8 mouse cellular contexts compared by ENCODE assay signal in genomic region chr2:60082984-60083636, GRCm38 (mm10).
DNase-seq lines count a peak whose midpoint lies in the region.

No protein-coding gene starts in this region.

- H3K9me3 ChIP-seq in heart, embryonic 10.5 days, result no peaks in the 10 kb centered on the region

- no peak overlapping the region for H3K27ac ChIP-seq in heart, embryonic 10.5 days

- H3K4me1 ChIP-seq in heart, embryonic 10.5 days, result peaks cover 32% of the 10 kb centered on the region

- H3K36me3 ChIP-seq in heart, embryonic 10.5 days, result no peaks in the 10 kb centered on the region

- peak; percentile 95 for DNase-seq in heart, adult 11 months
- no peak for DNase-seq in heart, embryonic 10.5 days (ENCODE audit: low spot score)
- peak; percentile 19 for DNase-seq in 3T3-L1 (ENCODE audit: low read depth, low spot score)
- DNase-seq in ZHBTc4 (ENCODE audit: low read depth, low spot score), result peak; percentile 36
- peak; percentile 65 for DNase-seq in kidney, postnatal 14 days
- no peak for DNase-seq in testis, postnatal 10 days (ENCODE audit: low spot score)
- DNase-seq in T-cell, adult 2 months (ENCODE audit: low spot score), result no peak
- DNase-seq in retina, postnatal 1 day, result no peak

- 63% methylated on average over 7 of the region's 7 CpGs for WGBS in heart, embryonic 10.5 days

- no peaks in the 10 kb centered on the region for H3K27me3 ChIP-seq in heart, embryonic 10.5 days (ENCODE audit: insufficient read depth, poor library complexity, severe bottlenecking)

- H3K4me3 ChIP-seq in heart, embryonic 10.5 days, result no peak overlapping the region

Comparison
In these comparisons a context has a peak if more than half of its experiments do, and no peak if none do; other contexts are left out.
1. DNase-seq: peak in heart, adult 11 months (single experiment), 3T3-L1 (single experiment), ZHBTc4 (single experiment) and kidney, postnatal 14 days (single experiment); none in heart, embryonic 10.5 days (single experiment), testis, postnatal 10 days (single experiment), T-cell, adult 2 months (single experiment) and retina, postnatal 1 day (single experiment).